Mouse (Mus musculus) embryonic facial prominence, embryonic 11.5 days (tissue): Measurements from ENCODE around the gene Scmh1. TPM values are rescaled to one million over a fixed set of nuclear protein-coding genes. Genes with fewer than 3 reads are reported as not detected.

Experiments used
- ATAC-seq: fragments of 200-750 bp; cut with Nextera tagmentation; replicated peaks from 2 replicates; pipeline ENCODE4 v1.8.0; 2017; ENCODE audit warnings: low read depth; ENCODE audit not compliant: insufficient number of reproducible peaks, low FRiP score, low TSS enrichment
- DNase-seq: peaks from one replicate; pipeline ENCODE4 v3.0.0-alpha.2; 2015; ENCODE audit warnings: low spot score
- H3K27ac ChIP-seq: fragments of 300-500 bp; sonication (generic); replicated peaks from 2 replicates; pipeline ENCODE4 v1.5.1; 2014; ENCODE audit warnings: mild to moderate bottlenecking, low read depth, low read length, control low read depth
- H3K27me3 ChIP-seq: fragments of 300-500 bp; sonication (generic); 2 replicates; pipeline ENCODE4 v1.6.1; 2014; ENCODE audit warnings: mild to moderate bottlenecking, low read length, moderate library complexity, mixed read lengths; ENCODE audit not compliant: control insufficient read depth, insufficient read depth
- H3K36me3 ChIP-seq: fragments of 300-500 bp; sonication (generic); replicated peaks from 2 replicates; pipeline ENCODE4 v1.6.1; 2014; ENCODE audit warnings: low read depth, mild to moderate bottlenecking, low read length, moderate library complexity, mixed read lengths; ENCODE audit not compliant: control insufficient read depth, insufficient read depth
- H3K4me1 ChIP-seq: fragments of 300-500 bp; sonication (generic); 2 replicates; pipeline ENCODE4 v1.6.1; 2014; ENCODE audit warnings: low read length, mixed read lengths; ENCODE audit not compliant: control insufficient read depth, insufficient read depth
- H3K4me2 ChIP-seq: fragments of 300-500 bp; sonication (generic); 2 replicates; pipeline ENCODE4 v1.6.1; 2014; ENCODE audit warnings: low read depth, mild to moderate bottlenecking, control low read depth, low read length, moderate library complexity
- H3K4me3 ChIP-seq: fragments of 300-500 bp; sonication (generic); 2 replicates; pipeline ENCODE4 v1.5.1; 2014; ENCODE audit warnings: low read depth, low read length, control low read depth
- H3K9ac ChIP-seq: fragments of 300-500 bp; sonication (generic); replicated peaks from 2 replicates; pipeline ENCODE4 v1.6.1; 2014; ENCODE audit warnings: mild to moderate bottlenecking, control low read depth, low read length
- H3K9me3 ChIP-seq: fragments of 300-500 bp; sonication (generic); replicated peaks from 2 replicates; pipeline ENCODE4 v1.6.1; 2016; ENCODE audit warnings: mild to moderate bottlenecking, low read length, inconsistent platforms, mixed read lengths; ENCODE audit not compliant: control insufficient read depth
- WGBS: fragments of 180-500 bp; shearing (Covaris S2); extraction: QIAGEN DNeasy Blood & Tissue Kit; methylation state at CpG from one replicate; pipeline ENCODE4 v1.1.7; 2014; 5-methylcytosine and 5-hydroxymethylcytosine counted together
- polyA plus RNA-seq: library from polyadenylated mRNA; unstranded; fragments of >200 nt; fragmentation: Nextera tagmentation; extraction: Ambion mirVana; gene quantifications from 2 replicates; pipeline ENCODE4 v1.2.1, GENCODE M21; 2014

Scmh1 gene
- polyA plus RNA-seq, 1 experiment from 2014 or later: 27.2 TPM

DNA sequence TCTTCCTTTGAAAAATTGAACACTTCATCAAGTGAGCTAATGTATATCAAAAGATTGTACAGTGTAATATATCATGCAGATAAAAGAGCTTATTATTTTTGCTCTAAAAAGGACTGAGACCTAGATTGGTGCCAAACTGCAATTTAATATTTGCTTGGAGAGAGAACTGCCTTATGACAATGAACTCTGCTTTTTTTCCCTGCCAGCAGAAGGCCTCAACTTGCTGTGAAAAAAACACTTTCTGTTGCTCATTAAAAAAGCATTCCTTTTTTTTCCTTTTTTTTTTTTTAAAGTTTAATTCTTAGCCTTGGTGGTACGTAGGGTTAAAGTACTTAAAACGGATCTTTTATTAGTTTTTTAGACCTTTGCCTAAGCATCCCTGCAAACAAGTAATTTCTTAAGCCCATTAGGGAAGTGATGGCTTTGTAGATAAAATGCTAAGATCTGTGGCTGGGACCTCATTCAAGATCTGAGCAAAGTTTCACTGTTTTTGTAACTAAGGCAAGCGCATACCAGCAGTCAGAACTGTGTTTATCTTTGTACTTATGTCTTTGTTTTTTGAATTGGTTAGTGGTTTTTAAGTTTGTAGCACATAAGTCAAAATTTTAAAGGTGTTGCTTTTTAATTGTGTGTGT lies 1.7 kb downstream of the Scmh1 start:
- H3K4me2 ChIP-seq: peak overlapping the region; percentile 67
- WGBS: 50% methylated on average over 3 of the region's 3 CpGs
- DNase-seq (no peak), ATAC-seq (no peak)
- no peaks in the 10 kb centered on the region for H3K36me3 ChIP-seq
- H3K27me3 ChIP-seq: no peaks in the 10 kb centered on the region
- H3K9me3 ChIP-seq: no peaks in the 10 kb centered on the region
- no peak overlapping the region for H3K9ac ChIP-seq
- peak overlapping the region; percentile 95 for H3K4me3 ChIP-seq
- no peaks in the 10 kb centered on the region for H3K4me1 ChIP-seq
- no peak overlapping the region for H3K27ac ChIP-seq

DNA sequence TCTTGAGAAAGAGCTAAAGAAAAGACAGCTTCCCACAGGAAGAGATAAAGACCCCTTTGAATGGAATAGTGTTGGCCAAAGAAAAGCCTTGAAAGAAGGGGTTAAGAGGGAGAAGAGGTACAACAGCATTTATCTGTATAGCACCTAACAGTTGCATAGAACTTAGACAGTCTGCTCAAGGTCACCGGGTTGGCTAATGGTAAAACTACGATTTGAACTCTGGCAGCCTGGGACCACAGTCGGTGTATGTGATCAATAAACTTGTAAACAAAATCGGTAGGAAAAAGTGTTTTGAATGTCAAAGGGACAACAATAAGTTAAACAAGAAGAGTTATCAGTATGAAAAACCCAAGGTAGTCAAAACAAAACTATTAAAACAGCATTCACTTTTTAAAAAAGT lies 13.0 kb downstream of the Scmh1 start:
- Histone ChIP-seq H3K4me2 (no peak overlapping the region), H3K27me3 (no peaks in the 10 kb centered on the region), H3K4me1 (no peaks in the 10 kb centered on the region), H3K27ac (no peak overlapping the region), H3K36me3 (no peaks in the 10 kb centered on the region), H3K4me3 (no peak overlapping the region), H3K9ac (no peak overlapping the region), H3K9me3 (no peaks in the 10 kb centered on the region)
- no peak for ATAC-seq
- WGBS: 84% methylated on average over 4 of the region's 4 CpGs
- DNase-seq: no peak

GRCm38 (mm10) chr4:120420193-120420592 lies 15.1 kb downstream of the Scmh1 start:
- ATAC-seq (no peak), DNase-seq (no peak)
- Histone ChIP-seq H3K4me3 (no peak overlapping the region), H3K27me3 (no peaks in the 10 kb centered on the region), H3K27ac (no peak overlapping the region), H3K4me2 (no peak overlapping the region), H3K9me3 (no peaks in the 10 kb centered on the region), H3K9ac (no peak overlapping the region), H3K36me3 (no peaks in the 10 kb centered on the region), H3K4me1 (no peaks in the 10 kb centered on the region)

GRCm38 (mm10) chr4:120420685-120421084 lies 15.6 kb downstream of the Scmh1 start:
- H3K9me3 ChIP-seq: no peaks in the 10 kb centered on the region
- DNase-seq (peak; percentile 27), ATAC-seq (no peak)
- H3K4me3 ChIP-seq: no peak overlapping the region
- H3K27ac ChIP-seq: no peak overlapping the region
- no peak overlapping the region for H3K9ac ChIP-seq
- H3K36me3 ChIP-seq: no peaks in the 10 kb centered on the region
- no peaks in the 10 kb centered on the region for H3K27me3 ChIP-seq
- H3K4me2 ChIP-seq: no peak overlapping the region
- no peaks in the 10 kb centered on the region for H3K4me1 ChIP-seq

DNA sequence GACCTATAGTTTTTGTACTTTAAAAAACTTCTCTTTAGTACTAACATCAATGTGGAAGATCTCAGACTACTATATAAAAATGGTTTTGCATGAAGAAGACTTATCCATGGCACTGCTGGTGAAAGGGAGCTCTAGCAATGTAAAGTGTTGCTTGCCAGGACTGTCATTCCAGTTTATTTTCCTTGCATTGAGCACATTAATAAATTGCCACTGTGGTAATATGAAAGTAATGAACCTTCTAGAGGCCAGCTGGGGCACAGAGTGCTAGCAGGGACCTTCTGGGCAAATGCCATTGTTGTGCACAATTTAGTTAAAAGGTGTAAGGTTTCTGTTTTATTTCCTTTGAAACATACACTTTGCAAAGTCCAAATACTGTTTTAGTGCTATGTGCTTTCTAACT lies 25.5 kb downstream of the Scmh1 start:
- Histone ChIP-seq H3K36me3 (no peaks in the 10 kb centered on the region), H3K27me3 (no peaks in the 10 kb centered on the region), H3K4me3 (no peak overlapping the region), H3K4me1 (no peaks in the 10 kb centered on the region), H3K4me2 (no peak overlapping the region), H3K27ac (no peak overlapping the region), H3K9me3 (no peaks in the 10 kb centered on the region), H3K9ac (no peak overlapping the region)
- ATAC-seq: no peak
- no peak for DNase-seq

GRCm38 (mm10) chr4:120432599-120433373 lies 27.7 kb downstream of the Scmh1 start:
- H3K36me3 ChIP-seq: no peaks in the 10 kb centered on the region
- H3K9ac ChIP-seq: no peak overlapping the region
- no peak overlapping the region for H3K4me3 ChIP-seq
- no peak for ATAC-seq
- no peaks in the 10 kb centered on the region for H3K9me3 ChIP-seq
- no peaks in the 10 kb centered on the region for H3K27me3 ChIP-seq
- no peaks in the 10 kb centered on the region for H3K4me1 ChIP-seq
- WGBS: 47% methylated on average over 11 of the region's 11 CpGs
- no peak overlapping the region for H3K4me2 ChIP-seq
- DNase-seq: peak; percentile 44
- H3K27ac ChIP-seq: no peak overlapping the region

DNA sequence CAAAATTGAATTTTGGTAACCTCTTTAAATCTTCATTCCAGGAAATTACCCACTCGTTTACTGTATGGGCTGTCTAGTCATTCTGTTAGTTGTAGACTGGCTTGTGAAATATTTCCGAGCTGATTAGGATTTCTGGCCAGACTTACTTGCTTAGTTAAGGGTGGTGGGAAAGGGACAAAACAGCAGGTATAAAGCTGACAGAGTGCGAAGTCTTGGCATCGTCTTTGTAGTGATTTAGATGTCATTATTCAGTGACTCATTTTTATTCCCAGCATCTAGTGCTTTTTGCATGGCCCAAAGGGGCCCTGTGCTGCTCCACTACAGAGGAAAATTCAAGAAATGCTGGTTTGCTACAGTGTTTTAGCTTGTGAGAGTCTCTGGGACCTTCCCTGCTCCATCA lies 56.7 kb downstream of the Scmh1 start:
- DNase-seq (no peak), ATAC-seq (no peak)
- Histone ChIP-seq H3K36me3 (no peaks in the 10 kb centered on the region), H3K27me3 (no peaks in the 10 kb centered on the region), H3K4me1 (no peaks in the 10 kb centered on the region), H3K4me3 (no peak overlapping the region), H3K27ac (no peak overlapping the region), H3K4me2 (no peak overlapping the region), H3K9ac (no peak overlapping the region), H3K9me3 (no peaks in the 10 kb centered on the region)
- 90% methylated on average over 4 of the region's 4 CpGs for WGBS

DNA sequence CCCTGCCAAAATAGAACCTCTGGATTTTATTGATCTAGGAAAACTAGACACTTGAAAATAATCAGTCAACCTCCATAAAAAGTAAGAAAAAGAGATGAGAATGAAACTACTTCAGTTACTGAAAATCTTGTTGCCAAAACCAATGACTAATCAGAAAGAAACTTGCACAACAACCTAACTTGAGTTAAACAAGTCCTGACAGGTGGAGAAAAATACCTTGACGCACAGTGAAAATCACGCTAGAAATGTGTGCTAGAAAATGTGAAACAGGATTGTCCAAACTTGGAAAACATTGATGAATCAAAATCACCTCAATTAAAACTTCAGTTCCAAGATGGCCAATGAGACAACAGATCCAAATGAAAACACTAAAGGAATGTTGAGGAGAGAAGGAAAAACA lies 67.9 kb downstream of the Scmh1 start:
- no peak overlapping the region for H3K4me3 ChIP-seq
- DNase-seq (no peak), ATAC-seq (no peak)
- WGBS: 80% methylated on average over 2 of the region's 2 CpGs
- H3K36me3 ChIP-seq: no peaks in the 10 kb centered on the region; the same call in 1 of the 2 replicates
- H3K9ac ChIP-seq: no peak overlapping the region
- H3K4me1 ChIP-seq: no peaks in the 10 kb centered on the region
- H3K9me3 ChIP-seq: no peaks in the 10 kb centered on the region
- no peaks in the 10 kb centered on the region for H3K27me3 ChIP-seq
- H3K27ac ChIP-seq: no peak overlapping the region
- no peak overlapping the region for H3K4me2 ChIP-seq
